Mouse (Mus musculus): Measurements from ENCODE around the gene Clic6.

The Clic6 gene

GRCm38 (mm10) chr16:92485436-92485835, at the start of gene Clic6:
Clic6 (plus strand) TSS chr16:92485736.
- DNase-seq: no peak

GRCm38 (mm10) chr16:92439775-92440174, 45.8 kb upstream of the Clic6 start:
- no peak for DNase-seq

GRCm38 (mm10) chr16:92440229-92440628, 45.3 kb upstream of the Clic6 start:
- DNase-seq: no peak

GRCm38 (mm10) chr16:92441203-92441602, 44.3 kb upstream of the Clic6 start:
- no peak for DNase-seq

- no peak for DNase-seq
Measured at GRCm38 (mm10) chr16:92442150-92442549, 43.4 kb upstream of the Clic6 start.

GRCm38 (mm10) chr16:92442946-92443345, 42.6 kb upstream of the Clic6 start:
- no peak for DNase-seq

GRCm38 (mm10) chr16:92443644-92444113, 41.9 kb upstream of the Clic6 start:
- DNase-seq: peak in 1 of 2 experiments; percentile 47

- peak in 1 of 2 experiments; percentile 56 for DNase-seq
Measured at GRCm38 (mm10) chr16:92445377-92445776, 40.2 kb upstream of the Clic6 start.

- DNase-seq: no peak
Measured at GRCm38 (mm10) chr16:92449080-92449479, 36.5 kb upstream of the Clic6 start.

- no peak for DNase-seq
Measured at GRCm38 (mm10) chr16:92450331-92450730, 35.2 kb upstream of the Clic6 start.

- DNase-seq: no peak
Measured at GRCm38 (mm10) chr16:92451516-92452072, 33.9 kb upstream of the Clic6 start.

GRCm38 (mm10) chr16:92452609-92453008, 32.9 kb upstream of the Clic6 start:
- DNase-seq: no peak

GRCm38 (mm10) chr16:92454002-92454401, 31.5 kb upstream of the Clic6 start:
- no peak for DNase-seq

GRCm38 (mm10) chr16:92454495-92454894, 31.0 kb upstream of the Clic6 start:
- DNase-seq: no peak

GRCm38 (mm10) chr16:92455488-92455887, 30.0 kb upstream of the Clic6 start:
- no peak for DNase-seq

GRCm38 (mm10) chr16:92455969-92456368, 29.6 kb upstream of the Clic6 start:
- no peak for DNase-seq

GRCm38 (mm10) chr16:92457594-92457993, 27.9 kb upstream of the Clic6 start:
- peak in 1 of 2 experiments; percentile 55 for DNase-seq

GRCm38 (mm10) chr16:92461412-92461811, 24.1 kb upstream of the Clic6 start:
- DNase-seq: no peak

- no peak for DNase-seq
Measured at GRCm38 (mm10) chr16:92464390-92464972, 21.1 kb upstream of the Clic6 start.

GRCm38 (mm10) chr16:92465226-92465625, 20.3 kb upstream of the Clic6 start:
- no peak for DNase-seq

- peak; percentile 98 to 99 for DNase-seq
Measured at GRCm38 (mm10) chr16:92465642-92466526, 19.7 kb upstream of the Clic6 start.

GRCm38 (mm10) chr16:92467041-92467440, 18.5 kb upstream of the Clic6 start:
- no peak for DNase-seq

- DNase-seq: no peak
Measured at GRCm38 (mm10) chr16:92468459-92468858, 17.1 kb upstream of the Clic6 start.

- DNase-seq: no peak
Measured at GRCm38 (mm10) chr16:92470706-92471105, 14.8 kb upstream of the Clic6 start, which contains the start of gene Rcan1. Rcan1 (minus strand) TSS chr16:92470867.

Data from kidney, adult 8-10 months (tissue).